Mouse (Mus musculus) liver, embryonic 14.5 days (tissue): Measurements from ENCODE around the gene Ttf2. TPM values are rescaled to one million over a fixed set of nuclear protein-coding genes. Genes with fewer than 3 reads are reported as not detected.

Experiments
- ATAC-seq: fragments of 200-750 bp; cut with Nextera tagmentation; 2 replicates; pipeline ENCODE4 v1.8.0; 2017; ENCODE audit warnings: moderate number of reproducible peaks, mild to moderate bottlenecking, moderate library complexity; ENCODE audit not compliant: insufficient read depth
- DNase-seq, 3 experiments: peaks; one replicate each; pipeline ENCODE4 v3.0.0-alpha.2; 2012 to 2013; ENCODE audit warnings: low read depth in 3 of 3, low spot score in 3 of 3
- H3K27ac ChIP-seq: fragments of 300-500 bp; sonication (generic); 2 replicates; pipeline ENCODE4 v1.5.1; 2014; ENCODE audit warnings: moderate library complexity, mild to moderate bottlenecking, control low read depth, inconsistent platforms
- H3K27me3 ChIP-seq: fragments of 300-500 bp; sonication (generic); 2 replicates; pipeline ENCODE4 v1.6.1; 2014; ENCODE audit warnings: mild to moderate bottlenecking, low read length, moderate library complexity; ENCODE audit not compliant: control insufficient read depth, insufficient read depth
- H3K36me3 ChIP-seq: fragments of 300-500 bp; sonication (generic); replicated peaks from 2 replicates; pipeline ENCODE4 v1.6.1; 2014; ENCODE audit warnings: low read depth; ENCODE audit not compliant: control insufficient read depth, insufficient read depth
- H3K4me1 ChIP-seq, 2 experiments: fragments of 200-500 bp in 1 of 2; fragments of 300-500 bp in 1 of 2; sonication (generic) in 1 of 2; replicated peaks; 2 replicates each; pipeline ENCODE4 v1.6.1; 2012 to 2014; ENCODE audit warnings: antibody characterized with exemption in 1 of 2, inconsistent platforms in 1 of 2, low read length in 1 of 2; ENCODE audit not compliant: control insufficient read depth in 2 of 2, insufficient read depth in 2 of 2
- H3K4me2 ChIP-seq: fragments of 300-500 bp; sonication (generic); 2 replicates; pipeline ENCODE4 v1.6.1; 2014; ENCODE audit warnings: low read depth, mild to moderate bottlenecking, control low read depth, moderate library complexity
- H3K4me3 ChIP-seq, 2 experiments: fragments of 200-500 bp in 1 of 2; fragments of 300-500 bp in 1 of 2; sonication (generic) in 1 of 2; 2 replicates each; pipeline ENCODE4 v1.5.1; 2012 to 2014; ENCODE audit warnings: low read depth in 2 of 2, low read length in 2 of 2, mild to moderate bottlenecking in 2 of 2, control low read depth in 1 of 2, inconsistent platforms in 1 of 2, moderate library complexity in 1 of 2; ENCODE audit not compliant: insufficient read depth in 1 of 2
- H3K9ac ChIP-seq: fragments of 300-500 bp; sonication (generic); replicated peaks from 2 replicates; pipeline ENCODE4 v1.6.1; 2014; ENCODE audit warnings: mild to moderate bottlenecking, control low read depth, moderate library complexity
- H3K9me3 ChIP-seq: fragments of 300-500 bp; sonication (generic); 2 replicates; pipeline ENCODE4 v1.6.1; 2016; ENCODE audit warnings: low read length, mixed read lengths; ENCODE audit not compliant: control insufficient read depth
- CTCF ChIP-seq: IDR thresholded peaks from 2 replicates; pipeline ENCODE4 v1.5.1; 2016; ENCODE audit warnings: antibody characterized with exemption, low read depth, control low read depth
- EP300 ChIP-seq: IDR thresholded peaks from 2 replicates; pipeline ENCODE4 v1.6.1; 2016; ENCODE audit warnings: antibody characterized with exemption, low read depth
- WGBS: fragments of 180-500 bp; shearing (Covaris S2); extraction: QIAGEN DNeasy Blood & Tissue Kit; methylation state at CpG from one replicate; pipeline ENCODE4 v1.1.7; 2014; ENCODE audit not compliant: insufficient replicate concordance; 5-methylcytosine and 5-hydroxymethylcytosine counted together
- polyA plus RNA-seq, 2 experiments: library from polyadenylated mRNA; depleted of rRNA in 1 of 2; stranded (reverse) in 1 of 2; unstranded in 1 of 2; fragments of >200 nt; fragmentation: Nextera tagmentation in 1 of 2; extraction: Ambion mirVana in 1 of 2; gene quantifications; 2 replicates each; pipeline versions ENCODE4 v1.2.1 to v1.2.3; 2012 to 2014

Ttf2 gene
- polyA plus RNA-seq, 2 experiments = 6.8 TPM

- no peak for DNase-seq
- no peak for ATAC-seq
- 51% methylated on average over 10 of the region's 10 CpGs for WGBS
- Histone ChIP-seq H3K9ac (no peak overlapping the region), H3K9me3 (no peaks in the 10 kb centered on the region), H3K4me3 (no peak overlapping the region), H3K36me3 (no peaks in the 10 kb centered on the region), H3K27ac (no peak overlapping the region), H3K4me1 (0 out of 4 replicates have a peak, but pooled peaks cover 0 to 3% of the 10 kb centered on the region in 2 experiments), H3K4me2 (no peak overlapping the region), H3K27me3 (no peaks in the 10 kb centered on the region)
- no peak for TF ChIP-seq CTCF
- no peak for TF ChIP-seq EP300
Observed at GRCm38 (mm10) chr3:100997785-100998570, 28.5 kb upstream of the Ttf2 start.

- Histone ChIP-seq H3K9me3 (no peaks in the 10 kb centered on the region), H3K4me3 (no peak overlapping the region), H3K36me3 (no peaks in the 10 kb centered on the region), H3K9ac (no peak overlapping the region), H3K4me1 (0 out of 4 replicates have a peak, but pooled peaks cover 0 to 3% of the 10 kb centered on the region in 2 experiments), H3K27ac (no peak overlapping the region), H3K27me3 (no peaks in the 10 kb centered on the region), H3K4me2 (no peak overlapping the region)
- TF ChIP-seq EP300 (no peak), CTCF (no peak)
- 61% methylated on average over 4 of the region's 4 CpGs for WGBS
- DNase-seq (no peak), ATAC-seq (no peak)
Observed at GRCm38 (mm10) chr3:100994252-100994651, 24.8 kb upstream of the Ttf2 start.

- H3K27ac ChIP-seq = no peak overlapping the region
- WGBS = 24% methylated on average over 15 of the region's 15 CpGs
- no peaks in the 10 kb centered on the region for H3K27me3 ChIP-seq
- TF ChIP-seq EP300 (no peak), CTCF (no peak)
- H3K9me3 ChIP-seq = no peaks in the 10 kb centered on the region
- H3K4me3 ChIP-seq = no peak overlapping the region
- 0 out of 4 replicates have a peak, but pooled peaks cover 0 to 3% of the 10 kb centered on the region in 2 experiments for H3K4me1 ChIP-seq
- no peak overlapping the region for H3K9ac ChIP-seq
- no peak for DNase-seq
- ATAC-seq = no peak
- H3K36me3 ChIP-seq = no peaks in the 10 kb centered on the region
- H3K4me2 ChIP-seq = no peak overlapping the region
Observed at GRCm38 (mm10) chr3:100993718-100994117, 24.3 kb upstream of the Ttf2 start.

GRCm38 (mm10) chr3:100993158-100993557 is 23.7 kb upstream of the Ttf2 start:
- Histone ChIP-seq H3K9ac (no peak overlapping the region), H3K4me3 (no peak overlapping the region), H3K4me1 (0 out of 4 replicates have a peak, but pooled peaks cover 0 to 3% of the 10 kb centered on the region in 2 experiments), H3K27ac (no peak overlapping the region), H3K36me3 (no peaks in the 10 kb centered on the region), H3K4me2 (no peak overlapping the region), H3K27me3 (no peaks in the 10 kb centered on the region), H3K9me3 (no peaks in the 10 kb centered on the region)
- TF ChIP-seq CTCF = no peak
- no peak for TF ChIP-seq EP300
- WGBS = 52% methylated on average over 7 of the region's 7 CpGs
- no peak for ATAC-seq
- no peak for DNase-seq

- DNase-seq (no peak), ATAC-seq (no peak)
- Histone ChIP-seq H3K36me3 (no peaks in the 10 kb centered on the region), H3K4me3 (no peak overlapping the region), H3K27ac (no peak overlapping the region), H3K4me1 (0 out of 4 replicates have a peak, but pooled peaks cover 0 to 3% of the 10 kb centered on the region in 2 experiments), H3K9me3 (no peaks in the 10 kb centered on the region), H3K4me2 (no peak overlapping the region), H3K9ac (no peak overlapping the region), H3K27me3 (no peaks in the 10 kb centered on the region)
- 29% methylated on average over 1 of the region's 1 CpGs for WGBS
- TF ChIP-seq CTCF (no peak), EP300 (no peak)
Observed at GRCm38 (mm10) chr3:100990231-100990630, 20.8 kb upstream of the Ttf2 start.
